Mouse (Mus musculus) embryonic facial prominence, embryonic 15.5 days (tissue): ENCODE results near the gene Adam22. TPM values are rescaled to one million over a fixed set of nuclear protein-coding genes. Genes with fewer than 3 reads are reported as not detected.
"Not testable (repeated sequence)": the region's sequence is repeated elsewhere in the genome, so short reads cannot be mapped to it uniquely, and the experiment has no call there.

Source experiments
- ATAC-seq: fragments of 200-750 bp; cut with Nextera tagmentation; 2 replicates; pipeline ENCODE4 v1.8.0; 2017; ENCODE audit warnings: low read depth, moderate TSS enrichment; ENCODE audit not compliant: insufficient number of reproducible peaks, low FRiP score, low TSS enrichment
- H3K27ac ChIP-seq: fragments of 300-500 bp; sonication (generic); replicated peaks from 2 replicates; pipeline ENCODE4 v1.5.1; 2015; ENCODE audit warnings: mild to moderate bottlenecking, inconsistent platforms
- H3K27me3 ChIP-seq: fragments of 300-500 bp; sonication (generic); 2 replicates; pipeline ENCODE4 v1.6.1; 2015; ENCODE audit warnings: inconsistent platforms
- H3K36me3 ChIP-seq: fragments of 300-500 bp; sonication (generic); 2 replicates; pipeline ENCODE4 v1.6.1; 2015; ENCODE audit warnings: mild to moderate bottlenecking, inconsistent platforms
- H3K4me1 ChIP-seq: fragments of 300-500 bp; sonication (generic); 2 replicates; pipeline ENCODE4 v1.6.1; 2015; ENCODE audit warnings: inconsistent platforms
- H3K4me2 ChIP-seq: fragments of 300-500 bp; sonication (generic); replicated peaks from 2 replicates; pipeline ENCODE4 v1.6.1; 2015; ENCODE audit warnings: mild to moderate bottlenecking, inconsistent platforms
- H3K4me3 ChIP-seq: fragments of 300-500 bp; sonication (generic); replicated peaks from 2 replicates; pipeline ENCODE4 v1.5.1; 2015; ENCODE audit warnings: mild to moderate bottlenecking, inconsistent platforms
- H3K9ac ChIP-seq: fragments of 300-500 bp; sonication (generic); 2 replicates; pipeline ENCODE4 v1.6.1; 2015; ENCODE audit warnings: inconsistent platforms
- H3K9me3 ChIP-seq: fragments of 300-500 bp; sonication (generic); replicated peaks from 2 replicates; pipeline ENCODE4 v1.6.1; 2016; ENCODE audit warnings: inconsistent platforms
- WGBS: fragments of 180-500 bp; shearing (Covaris S2); methylation state at CpG from one replicate; pipeline ENCODE4 v1.1.7; 2015; 5-methylcytosine and 5-hydroxymethylcytosine counted together
- polyA plus RNA-seq: library from polyadenylated mRNA; unstranded; fragments of >200 nt; fragmentation: Nextera tagmentation; extraction: Ambion mirVana; gene quantifications from 2 replicates; pipeline ENCODE4 v1.2.1, GENCODE M21; 2015

Gene Adam22
- polyA plus RNA-seq, 1 experiment from 2014 or later: 11.5 TPM

GRCm38 (mm10) chr5:8243064-8243615 is 124.8 kb downstream of the Adam22 start:
- no peaks in the 10 kb centered on the region for H3K9me3 ChIP-seq
- H3K27me3 ChIP-seq: no peaks in the 10 kb centered on the region
- no peaks in the 10 kb centered on the region for H3K4me1 ChIP-seq
- no peak overlapping the region for H3K4me3 ChIP-seq
- no peak for ATAC-seq
- no peak overlapping the region for H3K4me2 ChIP-seq
- no peaks in the 10 kb centered on the region for H3K36me3 ChIP-seq
- H3K27ac ChIP-seq: no peak overlapping the region
- no peak overlapping the region for H3K9ac ChIP-seq
- WGBS: 53% methylated on average over 4 of the region's 4 CpGs

- Histone ChIP-seq H3K9ac (no peak overlapping the region), H3K27ac (no peak overlapping the region), H3K36me3 (no peaks in the 10 kb centered on the region), H3K9me3 (no peaks in the 10 kb centered on the region), H3K4me1 (no peaks in the 10 kb centered on the region), H3K27me3 (no peaks in the 10 kb centered on the region), H3K4me3 (no peak overlapping the region), H3K4me2 (no peak overlapping the region)
- WGBS: 86% methylated on average over 1 of the region's 1 CpGs
- ATAC-seq: no peak
Measured at GRCm38 (mm10) chr5:8242660-8243059, 125.3 kb downstream of the Adam22 start.

DNA sequence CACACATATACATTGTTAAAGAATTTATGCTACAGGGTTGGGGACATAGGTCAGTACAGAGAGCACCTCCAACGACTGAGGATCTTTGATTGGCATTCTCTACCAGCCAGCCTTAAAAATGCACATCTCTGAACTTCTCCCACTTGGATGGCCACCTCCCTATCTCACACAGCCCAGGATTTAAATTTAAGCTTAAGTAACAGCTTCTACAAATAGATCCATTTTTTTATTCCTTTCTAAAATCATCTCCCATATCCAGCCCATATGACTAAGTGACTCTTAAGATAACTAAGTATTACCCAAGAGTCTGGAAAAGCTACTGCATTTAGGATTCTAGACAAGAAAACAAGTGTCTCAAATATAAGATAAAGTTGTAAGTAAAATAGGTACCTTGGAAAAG is 140.9 kb downstream of the Adam22 start:
- H3K4me3 ChIP-seq: no peak overlapping the region
- no peaks in the 10 kb centered on the region for H3K9me3 ChIP-seq
- no peaks in the 10 kb centered on the region for H3K36me3 ChIP-seq
- no peak overlapping the region for H3K9ac ChIP-seq
- no peaks in the 10 kb centered on the region for H3K27me3 ChIP-seq
- no peak overlapping the region for H3K4me2 ChIP-seq
- WGBS: 70% methylated on average over 1 of the region's 1 CpGs
- no peaks in the 10 kb centered on the region for H3K4me1 ChIP-seq
- no peak overlapping the region for H3K27ac ChIP-seq
- no peak for ATAC-seq

DNA sequence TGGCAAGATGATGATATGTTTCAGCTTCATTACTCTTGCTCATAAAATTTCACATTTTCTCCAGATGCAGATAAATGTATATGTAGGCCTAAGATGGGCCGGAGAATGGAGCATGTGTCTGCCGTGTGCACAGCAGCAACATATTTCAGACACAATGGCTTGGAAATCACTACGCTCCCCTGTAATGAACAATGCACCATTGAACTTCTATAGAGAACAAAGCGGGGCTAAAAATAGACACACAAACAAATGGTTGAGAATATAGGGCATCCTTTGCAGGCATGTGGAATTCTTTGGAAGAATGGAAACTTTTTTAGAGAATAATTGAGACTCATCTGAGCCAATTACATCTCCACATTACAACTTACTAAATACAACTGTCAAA is 143.6 kb downstream of the Adam22 start:
- no peak overlapping the region for H3K9ac ChIP-seq
- H3K4me2 ChIP-seq: no peak overlapping the region
- H3K36me3 ChIP-seq: no peaks in the 10 kb centered on the region
- no peaks in the 10 kb centered on the region for H3K27me3 ChIP-seq
- no peak overlapping the region for H3K4me3 ChIP-seq
- H3K27ac ChIP-seq: 0 out of 2 replicates have a peak overlapping the region, but pooled peaks have one; percentile 17
- ATAC-seq: no peak
- 49% methylated on average over 4 of the region's 4 CpGs for WGBS
- no peaks in the 10 kb centered on the region for H3K4me1 ChIP-seq
- no peaks in the 10 kb centered on the region for H3K9me3 ChIP-seq

DNA sequence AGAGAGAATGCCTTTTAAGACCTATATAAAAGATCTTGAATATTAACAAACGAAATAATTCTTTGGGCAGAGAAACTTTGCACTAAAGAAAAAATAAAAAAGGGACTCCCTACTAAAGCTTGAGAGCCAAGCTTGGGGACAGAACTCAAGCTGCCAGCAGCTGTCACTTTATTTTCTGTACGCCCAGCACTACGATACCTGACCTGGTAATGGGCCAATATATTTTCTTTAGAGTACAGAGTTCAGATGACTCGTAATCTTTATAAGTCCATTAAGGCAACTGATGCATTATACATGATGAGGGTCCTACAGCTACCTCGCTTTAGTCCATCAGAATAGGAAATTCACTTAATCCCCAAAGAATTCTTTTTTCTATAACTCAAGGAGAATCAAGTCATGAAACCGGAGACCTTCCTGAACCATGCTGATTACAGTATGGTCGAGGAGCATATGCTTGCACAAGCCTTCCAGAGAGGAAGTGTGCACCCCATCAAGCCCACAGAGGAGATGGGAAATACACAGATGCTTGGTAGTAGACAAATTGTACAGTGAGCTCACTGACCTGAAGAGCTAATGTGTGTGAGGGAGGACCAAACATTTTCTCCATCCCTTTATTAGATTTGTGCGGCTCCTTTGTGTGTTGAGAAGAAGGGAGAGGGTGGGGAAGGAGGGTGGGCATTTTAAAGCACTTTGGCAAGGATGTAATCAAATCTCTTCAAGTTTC is 144.2 kb downstream of the Adam22 start:
- Histone ChIP-seq H3K9me3 (no peaks in the 10 kb centered on the region), H3K36me3 (no peaks in the 10 kb centered on the region), H3K9ac (no peak overlapping the region), H3K4me2 (no peak overlapping the region), H3K4me3 (no peak overlapping the region), H3K4me1 (no peaks in the 10 kb centered on the region), H3K27me3 (no peaks in the 10 kb centered on the region), H3K27ac (0 out of 2 replicates have a peak overlapping the region, but pooled peaks have one; percentile 17)
- no peak for ATAC-seq
- 62% methylated on average over 8 of the region's 8 CpGs for WGBS

- Histone ChIP-seq H3K9me3 (no peaks in the 10 kb centered on the region), H3K9ac (no peak overlapping the region), H3K36me3 (no peaks in the 10 kb centered on the region), H3K27ac (no peak overlapping the region), H3K27me3 (no peaks in the 10 kb centered on the region), H3K4me1 (no peaks in the 10 kb centered on the region), H3K4me3 (no peak overlapping the region), H3K4me2 (no peak overlapping the region)
- 74% methylated on average over 5 of the region's 5 CpGs for WGBS
- ATAC-seq: no peak
Measured at GRCm38 (mm10) chr5:8221630-8222029, 146.3 kb downstream of the Adam22 start.

DNA sequence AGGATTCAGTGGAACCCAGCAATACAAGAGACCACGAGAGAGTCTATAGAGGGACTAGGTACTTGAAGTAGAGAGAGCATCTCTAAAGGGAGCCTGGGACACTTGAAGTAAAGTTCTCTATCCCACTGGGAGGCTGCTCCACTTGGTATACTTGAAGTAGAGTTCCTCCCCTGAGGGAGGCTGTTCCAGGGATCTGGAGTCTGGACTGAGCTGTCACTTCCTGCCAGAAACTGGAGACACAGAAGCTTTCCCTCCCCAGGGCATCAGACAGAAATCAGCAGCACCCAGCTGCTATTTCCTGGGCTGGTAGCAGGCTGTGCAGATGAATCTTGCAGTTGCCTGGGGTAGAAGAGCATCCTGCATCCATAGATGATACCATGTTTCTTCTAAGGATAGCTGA is 152.1 kb downstream of the Adam22 start:
- H3K36me3 ChIP-seq: no peaks in the 10 kb centered on the region
- H3K4me2 ChIP-seq: no peak overlapping the region
- ATAC-seq: no peak
- WGBS: 69% methylated on average over 1 of the region's 1 CpGs
- H3K4me1 ChIP-seq: no peaks in the 10 kb centered on the region
- no peak overlapping the region for H3K9ac ChIP-seq
- no peak overlapping the region for H3K27ac ChIP-seq
- no peaks in the 10 kb centered on the region for H3K27me3 ChIP-seq
- H3K9me3 ChIP-seq: no peaks in the 10 kb centered on the region
- H3K4me3 ChIP-seq: no peak overlapping the region

DNA sequence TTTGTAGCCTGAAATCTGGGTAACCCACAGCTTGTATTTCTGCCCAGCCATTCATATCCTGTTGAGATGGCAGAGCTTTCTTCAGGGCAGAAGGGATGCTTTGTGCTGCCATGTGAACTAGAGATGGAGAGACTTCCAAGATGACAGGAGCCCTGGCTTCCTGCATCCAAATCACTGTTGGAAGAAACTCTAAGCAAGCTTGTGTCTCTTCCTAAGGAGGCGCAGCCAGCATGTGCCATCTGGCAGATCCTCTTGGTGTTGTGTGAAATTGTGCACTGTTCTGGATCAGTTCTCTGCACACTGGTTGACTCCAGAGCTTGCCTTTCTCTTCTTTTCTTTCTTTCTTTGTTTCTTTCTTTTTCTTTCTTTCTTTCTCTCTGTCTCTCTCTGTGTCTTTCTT is 183.0 kb downstream of the Adam22 start:
- not testable (repeated sequence) for ATAC-seq, H3K27me3 ChIP-seq, H3K4me1 ChIP-seq, H3K36me3 ChIP-seq, H3K9me3 ChIP-seq, H3K4me2 ChIP-seq, H3K4me3 ChIP-seq, H3K9ac ChIP-seq, H3K27ac ChIP-seq
- 75% methylated on average over 1 of the region's 1 CpGs for WGBS

DNA sequence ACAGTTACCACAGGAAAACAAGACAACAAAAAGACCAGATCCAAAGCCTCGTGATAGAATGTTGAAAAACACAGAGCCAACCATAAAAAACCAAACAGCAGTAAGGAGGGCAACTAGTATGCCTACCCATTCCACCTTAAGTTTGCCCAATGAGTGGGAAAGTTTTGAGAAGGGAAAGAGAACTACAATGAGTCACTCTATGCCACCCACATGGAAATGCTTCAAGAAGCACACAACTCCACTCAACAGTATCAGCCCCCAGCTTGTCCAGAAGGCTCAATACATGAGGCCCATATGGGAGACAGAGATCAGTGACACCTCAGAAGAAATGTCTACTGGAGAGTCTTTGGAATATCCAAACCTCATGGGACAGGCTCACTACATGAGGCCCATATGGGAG is 187.3 kb downstream of the Adam22 start:
- H3K4me3 ChIP-seq: no peak overlapping the region
- no peaks in the 10 kb centered on the region for H3K27me3 ChIP-seq
- H3K9ac ChIP-seq: no peak overlapping the region
- H3K36me3 ChIP-seq: no peaks in the 10 kb centered on the region
- ATAC-seq: no peak
- H3K4me1 ChIP-seq: no peaks in the 10 kb centered on the region
- no peak overlapping the region for H3K27ac ChIP-seq
- no peak overlapping the region for H3K4me2 ChIP-seq
- WGBS: 78% methylated on average over 1 of the region's 1 CpGs
- H3K9me3 ChIP-seq: no peaks in the 10 kb centered on the region

DNA sequence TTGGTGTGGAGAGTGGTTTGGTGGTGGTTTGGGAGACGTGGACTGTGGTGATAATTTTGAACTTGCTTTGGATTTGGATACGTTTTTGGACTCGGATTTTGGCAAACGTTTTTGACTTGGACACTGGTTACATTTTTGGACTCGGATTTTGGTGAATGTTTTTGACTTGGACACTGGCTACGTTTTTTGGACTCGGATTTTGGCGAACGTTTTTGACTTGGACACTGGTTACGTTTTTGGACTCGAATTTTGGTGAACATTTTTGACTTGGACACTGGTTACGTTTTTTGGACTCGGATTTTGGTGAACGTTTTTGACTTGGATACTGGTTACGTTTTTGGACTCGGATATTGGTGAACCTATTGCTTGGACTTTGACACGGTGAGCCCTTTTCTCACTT is 189.8 kb downstream of the Adam22 start:
- 92% methylated on average over 17 of the region's 17 CpGs for WGBS
- Histone ChIP-seq H3K36me3 (no peaks in the 10 kb centered on the region), H3K4me1 (no peaks in the 10 kb centered on the region), H3K27ac (no peak overlapping the region), H3K4me2 (no peak overlapping the region), H3K9me3 (no peaks in the 10 kb centered on the region), H3K9ac (no peak overlapping the region), H3K4me3 (no peak overlapping the region), H3K27me3 (no peaks in the 10 kb centered on the region)
- no peak for ATAC-seq

GRCm38 (mm10) chr5:8164773-8165172 is 203.2 kb downstream of the Adam22 start:
- Histone ChIP-seq H3K27me3 (no peaks in the 10 kb centered on the region), H3K36me3 (no peaks in the 10 kb centered on the region), H3K4me2 (no peak overlapping the region), H3K9ac (no peak overlapping the region), H3K9me3 (no peaks in the 10 kb centered on the region), H3K4me1 (no peaks in the 10 kb centered on the region), H3K27ac (no peak overlapping the region), H3K4me3 (no peak overlapping the region)
- WGBS: 30% methylated on average over 4 of the region's 4 CpGs
- ATAC-seq: no peak

- H3K36me3 ChIP-seq: no peaks in the 10 kb centered on the region
- H3K27ac ChIP-seq: no peak overlapping the region
- WGBS: 92% methylated on average over 1 of the region's 1 CpGs
- H3K4me1 ChIP-seq: no peaks in the 10 kb centered on the region
- no peak overlapping the region for H3K9ac ChIP-seq
- no peak overlapping the region for H3K4me3 ChIP-seq
- no peaks in the 10 kb centered on the region for H3K27me3 ChIP-seq
- H3K4me2 ChIP-seq: no peak overlapping the region
- H3K9me3 ChIP-seq: no peaks in the 10 kb centered on the region
- no peak for ATAC-seq
Measured at GRCm38 (mm10) chr5:8151645-8152044, 216.3 kb downstream of the Adam22 start.
